Mouse (Mus musculus) urinary bladder, postnatal 10 days (tissue): Measurements from ENCODE around the gene Gm1140.
"Not testable (repeated sequence)": the region's sequence is repeated elsewhere in the genome, so short reads cannot be mapped to it uniquely, and the experiment has no call there.

Experiments
- DNase-seq: peaks from one replicate; pipeline ENCODE4 v3.0.0; 2022; ENCODE audit warnings: low spot score

Gm1140 gene

GRCm38 (mm10) chrX:67693462-67693861 is at the start of gene Gm1140:
Gene Gm1140, minus strand, starts transcription at chrX:67693562.
- not testable (repeated sequence) for DNase-seq

GRCm38 (mm10) chrX:67695398-67695797 is 2.0 kb upstream of the Gm1140 start, which contains the start of gene Gm14692:
Gene Gm14692, plus strand, starts transcription at chrX:67695698.
- not testable (repeated sequence) for DNase-seq
